Mouse (Mus musculus) heart, embryonic 16.5 days (tissue): Measurements from ENCODE around the gene Zfp672. TPM values are rescaled to one million over a fixed set of nuclear protein-coding genes. Genes with fewer than 3 reads are reported as not detected.

Source experiments
- ATAC-seq: fragments of 200-750 bp; cut with Nextera tagmentation; replicated peaks from 2 replicates; pipeline ENCODE4 v1.8.0; 2017; ENCODE audit warnings: moderate number of reproducible peaks; ENCODE audit not compliant: insufficient read depth, low FRiP score; ENCODE audit errors: extremely low read depth
- H3K27ac ChIP-seq: fragments of 300-500 bp; sonication (generic); 2 replicates; pipeline ENCODE4 v1.5.1; 2014; ENCODE audit warnings: mild to moderate bottlenecking, low read length, control low read depth, moderate library complexity
- H3K27me3 ChIP-seq: fragments of 300-500 bp; sonication (generic); 2 replicates; pipeline ENCODE4 v1.6.1; 2014; ENCODE audit warnings: low read length, mixed read lengths; ENCODE audit not compliant: control insufficient read depth, insufficient read depth
- H3K36me3 ChIP-seq: fragments of 300-500 bp; sonication (generic); 2 replicates; pipeline ENCODE4 v1.6.1; 2014; ENCODE audit not compliant: control insufficient read depth, insufficient read depth
- H3K4me1 ChIP-seq: fragments of 300-500 bp; sonication (generic); 2 replicates; pipeline ENCODE4 v1.6.1; 2014; ENCODE audit warnings: low read length, mixed read lengths; ENCODE audit not compliant: control insufficient read depth, insufficient read depth
- H3K4me2 ChIP-seq: fragments of 300-500 bp; sonication (generic); 2 replicates; pipeline ENCODE4 v1.6.1; 2014; ENCODE audit warnings: low read depth, mild to moderate bottlenecking, control low read depth, low read length
- H3K4me3 ChIP-seq: fragments of 300-500 bp; sonication (generic); 2 replicates; pipeline ENCODE4 v1.5.1; 2014; ENCODE audit warnings: mild to moderate bottlenecking, control low read depth, low read length
- H3K9ac ChIP-seq: fragments of 300-500 bp; sonication (generic); 2 replicates; pipeline ENCODE4 v1.6.1; 2014; ENCODE audit warnings: low read length, control low read depth
- H3K9me3 ChIP-seq: fragments of 300-500 bp; sonication (generic); replicated peaks from 2 replicates; pipeline ENCODE4 v1.6.1; 2016; ENCODE audit warnings: low read length; ENCODE audit not compliant: control insufficient read depth
- WGBS: fragments of 180-500 bp; shearing (Covaris S2); extraction: QIAGEN DNeasy Blood & Tissue Kit; methylation state at CpG from one replicate; pipeline ENCODE4 v1.1.7; 2014; 5-methylcytosine and 5-hydroxymethylcytosine counted together
- polyA plus RNA-seq: library from polyadenylated mRNA; unstranded; fragments of >200 nt; fragmentation: Nextera tagmentation; extraction: Ambion mirVana; gene quantifications from 2 replicates; pipeline ENCODE4 v1.2.1, GENCODE M21; 2015

Zfp672 gene
- polyA plus RNA-seq, 1 experiment from 2014 or later, result 38.8 TPM

DNA sequence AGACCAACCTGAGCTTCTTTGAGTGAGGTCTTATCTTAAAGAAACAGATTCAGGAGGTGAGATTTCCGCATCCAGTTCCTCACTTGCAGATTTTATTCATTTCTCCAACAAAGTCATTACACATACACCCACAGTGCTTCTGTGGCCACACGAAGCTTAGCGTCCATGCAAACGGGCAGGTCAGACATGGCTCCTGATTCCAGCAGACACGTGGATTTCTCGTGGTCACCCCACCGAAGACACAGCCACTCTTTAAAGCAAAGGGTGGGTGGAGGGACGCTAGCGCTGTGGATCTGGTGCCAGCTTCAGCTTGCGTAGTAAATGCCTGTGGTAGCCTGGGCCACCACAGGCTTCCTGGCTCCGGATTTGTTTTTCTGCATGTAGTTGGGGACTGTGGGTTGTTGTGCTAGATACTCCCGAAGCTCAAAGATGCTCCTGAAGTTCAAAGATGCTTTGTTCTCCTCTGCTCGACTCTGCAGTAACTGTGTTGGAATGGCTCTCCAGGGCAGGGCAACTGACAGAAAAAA, 48.1 kb downstream of the Zfp672 start:
- 82% methylated on average over 13 of the region's 13 CpGs for WGBS
- Histone ChIP-seq H3K9me3 (no peaks in the 10 kb centered on the region), H3K9ac (no peak overlapping the region), H3K36me3 (no peaks in the 10 kb centered on the region), H3K27ac (no peak overlapping the region), H3K4me1 (no peaks in the 10 kb centered on the region), H3K4me2 (no peak overlapping the region), H3K4me3 (no peak overlapping the region), H3K27me3 (peaks cover 9% of the 10 kb centered on the region)
- ATAC-seq, result no peak

- no peak overlapping the region for H3K4me2 ChIP-seq
- H3K27me3 ChIP-seq, result no peaks in the 10 kb centered on the region; the same call in 1 of the 2 replicates
- H3K36me3 ChIP-seq, result no peaks in the 10 kb centered on the region
- no peaks in the 10 kb centered on the region for H3K4me1 ChIP-seq
- no peak overlapping the region for H3K4me3 ChIP-seq
- H3K27ac ChIP-seq, result no peak overlapping the region
- no peak overlapping the region for H3K9ac ChIP-seq
- no peaks in the 10 kb centered on the region for H3K9me3 ChIP-seq
- no peak for ATAC-seq
- WGBS, result 64% methylated on average over 4 of the region's 4 CpGs
These were observed 54.4 kb downstream of the Zfp672 start for GRCm38 (mm10) chr11:58275756-58276155.

GRCm38 (mm10) chr11:58274572-58274971, 55.6 kb downstream of the Zfp672 start, which contains the start of gene 4930438A08Rik:
Gene 4930438A08Rik (plus strand): TSS chr11:58274799.
- H3K27me3 ChIP-seq, result no peaks in the 10 kb centered on the region; the same call in 1 of the 2 replicates
- WGBS, result 50% methylated on average over 2 of the region's 2 CpGs

GRCm38 (mm10) chr11:58268285-58268684, 61.9 kb downstream of the Zfp672 start:
- Histone ChIP-seq H3K36me3 (no peaks in the 10 kb centered on the region), H3K27me3 (no peaks in the 10 kb centered on the region), H3K4me1 (no peaks in the 10 kb centered on the region), H3K4me3 (no peak overlapping the region), H3K9ac (no peak overlapping the region), H3K4me2 (no peak overlapping the region), H3K9me3 (no peaks in the 10 kb centered on the region), H3K27ac (no peak overlapping the region)
- ATAC-seq, result no peak
- 86% methylated on average over 3 of the region's 3 CpGs for WGBS

More at GRCm38 (mm10) chr11:58274572-58274971, 55.6 kb downstream of the Zfp672 start, which contains the start of gene 4930438A08Rik:
- no peak for ATAC-seq
- Histone ChIP-seq H3K4me2 (no peak within 1 kb of the TSS), H3K4me1 (no peaks in the 10 kb centered on the region), H3K27ac (no peak within 1 kb of the TSS), H3K9me3 (no peaks in the 10 kb centered on the region), H3K9ac (no peak within 1 kb of the TSS), H3K4me3 (no peak within 1 kb of the TSS), H3K36me3 (no peaks in the 10 kb centered on the region)

Other genes with a start within 250 kb of the Zfp672 start
- gene Gm12248, start 237.2 kb downstream of the Zfp672 start, polyA plus RNA-seq, result not detected in 2 replicates
- gene Cnot8, start 226.2 kb downstream of the Zfp672 start, polyA plus RNA-seq, result 79.9 and 91.3 TPM in 2 replicates
- 11.5 and 12.4 TPM in 2 replicates for gene Gemin5, start 161.8 kb downstream of the Zfp672 start, polyA plus RNA-seq
- 112 TPM in 2 replicates for gene Mrpl22, start 158.7 kb downstream of the Zfp672 start, polyA plus RNA-seq
- 8.2 and 12.3 TPM in 2 replicates for gene Igtp, start 130.8 kb downstream of the Zfp672 start, polyA plus RNA-seq
- gene Irgm2, start 130.7 kb downstream of the Zfp672 start, polyA plus RNA-seq, result 4.2 and 6.4 TPM in 2 replicates
- 0.08 TPM in 1 of 2 replicates, not detected in the other for gene 4930438A08Rik, start 55.5 kb downstream of the Zfp672 start, polyA plus RNA-seq
- 15.0 and 16.6 TPM in 2 replicates for gene Zfp692, start 23.3 kb downstream of the Zfp672 start, polyA plus RNA-seq
- gene Sh3bp5l, start 385 bp upstream of the Zfp672 start, polyA plus RNA-seq, result 32.0 and 32.5 TPM in 2 replicates
- gene Lypd8, start 48.7 kb upstream of the Zfp672 start, polyA plus RNA-seq, result 1.4 TPM in 1 of 2 replicates, not detected in the other
- not detected in 2 replicates for gene 1810065E05Rik, start 90.8 kb upstream of the Zfp672 start, polyA plus RNA-seq
- not detected in 2 replicates for gene Gm12253, start 102.2 kb upstream of the Zfp672 start, polyA plus RNA-seq
- not detected in 2 replicates for gene Lypd9, start 122.6 kb upstream of the Zfp672 start, polyA plus RNA-seq
- not detected in 2 replicates for gene Olfr30, start 131.9 kb upstream of the Zfp672 start, polyA plus RNA-seq
- not detected in 2 replicates for gene Olfr332, start 162.2 kb upstream of the Zfp672 start, polyA plus RNA-seq
- gene Olfr331, start 172.2 kb upstream of the Zfp672 start, polyA plus RNA-seq, result not detected in 2 replicates
- not detected in 2 replicates for gene Olfr330, start 204.5 kb upstream of the Zfp672 start, polyA plus RNA-seq
- gene Olfr329-ps, start 216.1 kb upstream of the Zfp672 start, polyA plus RNA-seq, result not detected in 2 replicates
- gene Olfr328, start 225.3 kb upstream of the Zfp672 start, polyA plus RNA-seq, result not detected in 2 replicates
- gene Olfr224, start 240.2 kb upstream of the Zfp672 start, polyA plus RNA-seq, result 0.07 and 0.11 TPM in 2 replicates
- gene Olfr325, start 247.4 kb upstream of the Zfp672 start, polyA plus RNA-seq, result not detected in 2 replicates